Mouse (Mus musculus): Measurements from ENCODE around the gene Slc17a5. TPM values are rescaled to one million over a fixed set of nuclear protein-coding genes. Genes with fewer than 3 reads are reported as not detected.
"Not testable (repeated sequence)": the region's sequence is repeated elsewhere in the genome, so short reads cannot be mapped to it uniquely, and the experiment has no call there.

Gene Slc17a5
- polyA plus RNA-seq, 1 experiment from 2014 or later = 19.7 TPM

DNA sequence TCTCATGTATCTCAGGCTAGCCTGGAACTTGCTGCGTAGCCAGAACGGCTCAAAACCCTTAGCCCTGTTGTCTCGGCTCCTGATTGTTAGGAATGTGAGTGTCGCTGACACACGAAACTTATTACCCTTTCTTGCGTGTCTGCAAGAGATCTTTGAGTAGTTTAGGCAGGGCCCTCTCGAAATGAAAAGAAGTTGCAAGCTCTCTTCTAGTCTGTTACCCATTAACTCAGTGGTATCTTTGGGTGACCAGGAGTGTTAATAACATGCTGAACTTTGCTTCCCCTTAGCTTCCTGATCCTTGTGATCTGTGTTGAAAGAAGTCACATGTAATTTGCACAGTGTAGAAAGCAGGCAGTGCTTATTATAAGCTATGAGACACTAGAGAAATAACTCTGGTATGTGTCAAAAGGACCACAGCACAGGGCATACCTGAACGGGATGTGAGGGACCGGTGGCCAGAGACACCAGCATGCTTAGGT is 55.5 kb downstream of the Slc17a5 start:
- Histone ChIP-seq H3K9ac (no peak overlapping the region), H3K4me3 (replicated peaks) (no peak overlapping the region), H3K4me1 (peaks cover 16% of the 10 kb centered on the region), H3K9me3 (replicated peaks) (no peaks in the 10 kb centered on the region), H3K36me3 (no peaks in the 10 kb centered on the region), H3K27ac (replicated peaks) (no peak overlapping the region), H3K27me3 (no peaks in the 10 kb centered on the region), H3K4me2 (replicated peaks) (no peak overlapping the region)
- no peak for ATAC-seq (ENCODE audit: insufficient number of reproducible peaks, low FRiP score, low TSS enrichment, low read depth)
- WGBS = 31% methylated on average over 9 of the region's 9 CpGs

DNA sequence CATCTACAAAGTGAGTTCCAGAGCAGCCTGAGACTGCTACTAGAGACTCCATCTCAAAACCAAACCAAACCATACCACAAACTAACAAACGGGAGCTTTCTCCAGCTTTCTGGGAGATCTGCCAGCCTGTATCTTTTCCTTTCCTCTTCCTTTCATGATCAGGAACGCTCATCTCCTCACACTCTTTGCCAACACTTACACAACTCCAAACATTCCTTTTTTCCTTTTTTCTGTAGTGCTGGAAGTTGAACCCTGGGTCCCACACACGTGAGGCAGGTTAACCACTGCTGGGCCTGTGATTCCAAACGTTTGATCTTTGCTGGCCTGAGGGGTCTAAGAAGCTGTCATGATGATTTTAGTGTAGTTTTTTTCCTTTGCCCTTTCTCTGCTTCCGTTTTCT is 56.0 kb downstream of the Slc17a5 start:
- no peaks in the 10 kb centered on the region for H3K9me3 ChIP-seq (replicated peaks)
- H3K4me1 ChIP-seq = peaks cover 20% of the 10 kb centered on the region
- no peak overlapping the region for H3K4me2 ChIP-seq (replicated peaks)
- H3K27ac ChIP-seq (replicated peaks) = no peak overlapping the region
- WGBS = 27% methylated on average over 5 of the region's 5 CpGs
- H3K4me3 ChIP-seq (replicated peaks) = no peak overlapping the region
- H3K27me3 ChIP-seq = no peaks in the 10 kb centered on the region
- H3K9ac ChIP-seq = no peak overlapping the region
- no peaks in the 10 kb centered on the region for H3K36me3 ChIP-seq
- ATAC-seq (ENCODE audit: insufficient number of reproducible peaks, low FRiP score, low TSS enrichment, low read depth) = no peak

DNA sequence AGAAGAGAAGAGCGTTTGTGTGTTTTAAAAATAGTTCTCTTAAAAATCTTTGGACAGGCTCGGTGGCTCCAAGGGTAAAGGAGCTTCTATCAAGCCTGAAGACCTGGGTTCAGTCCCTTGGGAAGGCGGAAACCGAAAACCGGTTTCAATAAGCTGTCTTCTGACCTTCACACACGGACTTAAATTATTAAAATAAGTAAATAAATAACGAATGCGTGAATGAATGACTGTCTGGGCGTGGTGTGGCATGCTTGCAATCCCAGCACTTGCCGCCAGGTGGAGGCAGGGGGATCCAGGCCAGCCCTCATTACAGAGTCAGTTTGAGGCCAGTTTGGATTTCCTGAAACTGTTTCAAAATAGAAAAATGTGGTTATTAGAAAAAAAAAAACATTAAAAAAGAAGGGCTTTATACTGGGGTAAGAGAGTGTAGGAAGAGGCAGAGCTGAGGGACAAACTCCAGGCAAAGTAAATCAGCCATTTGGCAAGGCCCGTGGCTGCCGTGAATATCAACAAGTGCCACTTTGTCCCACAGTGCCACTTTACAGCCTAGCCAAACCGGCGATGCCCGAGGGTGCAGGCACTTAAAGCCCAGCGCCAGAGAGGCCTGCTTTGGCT is 60.0 kb downstream of the Slc17a5 start:
- under 1% methylated on average over 16 of the region's 16 CpGs for WGBS
- peak overlapping the region; percentile 48 for H3K4me3 ChIP-seq (replicated peaks)
- no peaks in the 10 kb centered on the region for H3K9me3 ChIP-seq (replicated peaks)
- no peak overlapping the region for H3K9ac ChIP-seq
- no peaks in the 10 kb centered on the region for H3K36me3 ChIP-seq
- H3K27me3 ChIP-seq = no peaks in the 10 kb centered on the region
- peak overlapping the region; percentile 83 for H3K27ac ChIP-seq (replicated peaks)
- peak overlapping the region; percentile 76 for H3K4me2 ChIP-seq (replicated peaks)
- H3K4me1 ChIP-seq = peaks cover 21% of the 10 kb centered on the region
- peak; percentile 40; the same call in 1 of the 2 replicates for ATAC-seq (ENCODE audit: insufficient number of reproducible peaks, low FRiP score, low TSS enrichment, low read depth)

- H3K4me1 ChIP-seq = peaks cover 19% of the 10 kb centered on the region
- peak; percentile 65 for ATAC-seq (ENCODE audit: insufficient number of reproducible peaks, low FRiP score, low TSS enrichment, low read depth)
- H3K27me3 ChIP-seq = no peaks in the 10 kb centered on the region
- H3K4me3 ChIP-seq (replicated peaks) = peak overlapping the region; percentile 48
- no peaks in the 10 kb centered on the region for H3K36me3 ChIP-seq
- under 1% methylated on average over 24 of the region's 24 CpGs for WGBS
- peak overlapping the region; percentile 76 for H3K4me2 ChIP-seq (replicated peaks)
- peak overlapping the region; percentile 83 for H3K27ac ChIP-seq (replicated peaks)
- no peak overlapping the region for H3K9ac ChIP-seq
- no peaks in the 10 kb centered on the region for H3K9me3 ChIP-seq (replicated peaks)
Measured at GRCm38 (mm10) chr9:78527301-78527761, 60.5 kb downstream of the Slc17a5 start.

DNA sequence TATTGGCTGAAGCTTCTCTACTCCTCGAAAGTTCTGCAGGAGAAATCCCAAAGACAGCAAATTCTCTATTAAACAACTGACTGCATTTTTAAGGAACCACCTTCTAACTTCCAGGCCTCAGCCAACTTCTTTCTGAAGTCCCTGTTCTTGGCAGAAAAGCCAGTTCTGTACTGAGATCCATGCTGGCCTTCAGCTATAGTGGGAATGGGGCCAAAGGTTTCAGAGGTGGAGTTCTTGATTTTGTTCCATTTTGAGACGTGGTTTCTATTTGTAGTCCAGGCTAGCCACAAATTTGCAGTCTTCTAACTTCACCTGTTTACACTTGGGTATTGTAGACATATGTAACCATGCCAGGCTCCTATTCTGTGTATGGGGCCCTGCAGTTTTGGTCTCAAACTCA is 61.6 kb downstream of the Slc17a5 start:
- ATAC-seq (ENCODE audit: insufficient number of reproducible peaks, low FRiP score, low TSS enrichment, low read depth) = no peak
- Histone ChIP-seq H3K4me1 (peaks cover 14% of the 10 kb centered on the region), H3K9me3 (replicated peaks) (no peaks in the 10 kb centered on the region), H3K27ac (replicated peaks) (no peak overlapping the region), H3K27me3 (no peaks in the 10 kb centered on the region), H3K4me2 (replicated peaks) (no peak overlapping the region), H3K9ac (no peak overlapping the region), H3K4me3 (replicated peaks) (no peak overlapping the region), H3K36me3 (no peaks in the 10 kb centered on the region)
- WGBS = 85% methylated on average over 2 of the region's 2 CpGs

GRCm38 (mm10) chr9:78525451-78526135 is 62.2 kb downstream of the Slc17a5 start:
- WGBS = 89% methylated on average over 17 of the region's 17 CpGs

DNA sequence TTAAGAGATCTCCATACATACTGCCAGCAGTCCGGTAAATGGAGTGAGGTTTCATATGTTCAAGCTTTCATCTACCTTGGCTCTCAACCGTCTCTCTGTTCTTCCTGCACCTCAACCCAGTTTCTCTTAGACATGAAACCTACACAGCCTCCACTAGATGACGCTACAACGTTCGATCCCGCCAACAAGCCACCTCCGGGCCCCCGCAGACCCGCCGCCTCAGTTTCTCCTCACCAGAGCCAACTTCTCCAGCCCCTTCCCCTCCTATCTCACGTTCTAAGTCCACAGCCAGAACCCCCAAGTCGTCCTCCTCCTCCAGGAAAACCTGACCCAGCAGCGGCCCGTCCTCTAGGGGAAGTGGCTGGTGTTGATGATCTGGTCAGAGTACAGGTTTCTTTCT is 66.2 kb downstream of the Slc17a5 start:
- no peak for ATAC-seq (ENCODE audit: insufficient number of reproducible peaks, low FRiP score, low TSS enrichment, low read depth)

More at GRCm38 (mm10) chr9:78525451-78526135, 62.2 kb downstream of the Slc17a5 start:
- Histone ChIP-seq H3K4me3 (replicated peaks) (no peak overlapping the region), H3K9me3 (replicated peaks) (no peaks in the 10 kb centered on the region), H3K27me3 (no peaks in the 10 kb centered on the region), H3K9ac (no peak overlapping the region), H3K4me2 (replicated peaks) (no peak overlapping the region), H3K4me1 (peaks cover 20% of the 10 kb centered on the region), H3K36me3 (no peaks in the 10 kb centered on the region), H3K27ac (replicated peaks) (no peak overlapping the region)
- ATAC-seq (ENCODE audit: insufficient number of reproducible peaks, low FRiP score, low TSS enrichment, low read depth) = no peak

DNA sequence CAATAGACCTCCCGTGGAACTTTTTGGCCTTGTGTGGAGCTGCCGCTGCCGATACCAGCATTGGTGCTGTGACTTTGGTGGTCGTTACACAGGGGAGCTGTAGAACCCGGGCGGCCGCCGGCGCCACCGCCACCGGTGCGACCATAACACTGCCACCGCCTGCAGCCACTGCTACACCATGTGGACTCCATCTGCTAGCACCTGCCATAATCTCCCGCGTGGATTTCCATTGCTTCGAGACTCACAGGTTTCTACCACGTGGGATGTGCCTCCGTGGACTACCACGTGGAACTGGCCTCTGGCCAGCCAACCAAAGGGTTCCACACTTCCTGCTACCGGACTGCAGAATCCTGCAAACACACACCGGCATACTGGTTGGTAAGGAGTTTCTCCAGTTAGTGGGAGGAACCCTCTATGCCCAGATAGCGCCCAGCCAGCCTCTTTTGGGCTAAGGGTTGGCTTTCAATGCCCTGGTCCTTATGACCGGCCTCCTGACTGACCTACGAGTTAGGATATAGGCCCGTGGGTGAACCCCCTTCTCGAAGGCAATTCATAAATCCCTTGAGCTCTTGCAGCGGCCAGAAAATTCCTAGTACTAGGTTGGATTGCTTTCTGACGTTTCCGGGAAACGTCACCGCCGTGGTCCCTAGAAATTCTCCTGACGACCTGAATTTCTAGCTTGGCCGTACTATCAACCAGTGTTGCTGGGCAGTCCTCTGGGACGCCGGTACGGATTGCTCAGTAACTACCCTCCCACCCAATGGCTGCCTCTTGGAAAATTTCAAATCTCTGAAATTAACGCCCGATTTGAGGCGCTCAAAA is 66.8 kb downstream of the Slc17a5 start:
- Histone ChIP-seq H3K27ac (replicated peaks) (no peak overlapping the region), H3K27me3 (no peaks in the 10 kb centered on the region), H3K9ac (peak overlapping the region; percentile 16; the same call in 1 of the 2 replicates), H3K4me1 (peaks cover 16% of the 10 kb centered on the region), H3K9me3 (replicated peaks) (no peaks in the 10 kb centered on the region), H3K36me3 (no peaks in the 10 kb centered on the region), H3K4me2 (replicated peaks) (peak overlapping the region; percentile 82), H3K4me3 (replicated peaks) (peak overlapping the region; percentile 42)
- WGBS = 2% methylated on average over 40 of the region's 40 CpGs
- ATAC-seq (ENCODE audit: insufficient number of reproducible peaks, low FRiP score, low TSS enrichment, low read depth) = peak; percentile 40; the same call in 1 of the 2 replicates

More for the DNA sequence above, 66.2 kb downstream of the Slc17a5 start:
- H3K9ac ChIP-seq = no peak overlapping the region
- 28% methylated on average over 14 of the region's 14 CpGs for WGBS
- H3K27ac ChIP-seq (replicated peaks) = no peak overlapping the region
- peak overlapping the region; percentile 42 for H3K4me3 ChIP-seq (replicated peaks)
- H3K9me3 ChIP-seq (replicated peaks) = no peaks in the 10 kb centered on the region
- H3K4me1 ChIP-seq = peaks cover 16% of the 10 kb centered on the region
- H3K27me3 ChIP-seq = no peaks in the 10 kb centered on the region
- peak overlapping the region; percentile 82 for H3K4me2 ChIP-seq (replicated peaks)
- H3K36me3 ChIP-seq = no peaks in the 10 kb centered on the region

DNA sequence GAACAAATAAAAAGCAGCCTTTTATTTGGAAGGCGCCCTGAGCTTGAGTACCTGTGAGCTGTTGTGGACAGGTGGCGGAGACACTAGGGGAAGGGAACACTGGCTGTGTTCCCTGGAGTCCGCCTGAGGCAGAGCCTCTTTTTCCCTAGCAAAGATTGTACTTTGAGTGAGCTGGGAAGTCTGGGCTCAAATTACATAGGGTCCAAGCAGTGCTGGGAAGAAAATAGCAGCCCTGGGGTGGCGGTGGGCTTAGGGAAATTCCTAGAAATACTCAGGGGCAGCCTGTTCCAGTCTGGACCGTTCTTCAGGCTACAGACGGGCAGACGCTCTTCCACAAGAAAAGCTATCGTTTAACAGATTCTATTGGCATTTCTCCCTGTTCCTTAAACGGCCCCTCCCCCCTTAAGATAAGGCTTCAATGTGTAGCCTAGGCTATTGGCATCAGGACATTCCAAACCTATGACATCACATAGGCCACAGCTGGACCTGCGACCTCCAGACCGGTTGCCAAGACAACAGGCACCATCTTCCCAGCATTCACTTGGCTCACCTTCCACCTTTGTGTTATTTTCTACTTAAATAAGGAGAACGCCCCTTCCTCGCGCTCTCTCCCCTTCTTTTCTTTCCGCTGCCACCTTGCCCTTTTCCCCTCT is 67.6 kb downstream of the Slc17a5 start:
- H3K9ac ChIP-seq = peak overlapping the region; percentile 16; the same call in 1 of the 2 replicates
- peak; percentile 39; the same call in 1 of the 2 replicates for ATAC-seq (ENCODE audit: insufficient number of reproducible peaks, low FRiP score, low TSS enrichment, low read depth)
- no peaks in the 10 kb centered on the region for H3K36me3 ChIP-seq
- H3K4me2 ChIP-seq (replicated peaks) = peak overlapping the region; percentile 82
- no peaks in the 10 kb centered on the region for H3K9me3 ChIP-seq (replicated peaks)
- no peaks in the 10 kb centered on the region for H3K27me3 ChIP-seq
- peak overlapping the region; percentile 42 for H3K4me3 ChIP-seq (replicated peaks)
- WGBS = 7% methylated on average over 15 of the region's 15 CpGs
- no peak overlapping the region for H3K27ac ChIP-seq (replicated peaks)
- H3K4me1 ChIP-seq = peaks cover 16% of the 10 kb centered on the region

GRCm38 (mm10) chr9:78517237-78517636 is 70.6 kb downstream of the Slc17a5 start:
- H3K27me3 ChIP-seq; H3K36me3 ChIP-seq; H3K27ac ChIP-seq (replicated peaks); H3K9me3 ChIP-seq (replicated peaks); H3K4me2 ChIP-seq (replicated peaks); H3K4me3 ChIP-seq (replicated peaks); ATAC-seq (ENCODE audit: insufficient number of reproducible peaks, low FRiP score, low TSS enrichment, low read depth); H3K9ac ChIP-seq: not testable (repeated sequence)
- WGBS = 60% methylated on average over 3 of the region's 3 CpGs
- H3K4me1 ChIP-seq = peaks cover 16% of the 10 kb centered on the region
